ENCODE assay signal across 16 mouse cellular contexts in the genomic region with DNA sequence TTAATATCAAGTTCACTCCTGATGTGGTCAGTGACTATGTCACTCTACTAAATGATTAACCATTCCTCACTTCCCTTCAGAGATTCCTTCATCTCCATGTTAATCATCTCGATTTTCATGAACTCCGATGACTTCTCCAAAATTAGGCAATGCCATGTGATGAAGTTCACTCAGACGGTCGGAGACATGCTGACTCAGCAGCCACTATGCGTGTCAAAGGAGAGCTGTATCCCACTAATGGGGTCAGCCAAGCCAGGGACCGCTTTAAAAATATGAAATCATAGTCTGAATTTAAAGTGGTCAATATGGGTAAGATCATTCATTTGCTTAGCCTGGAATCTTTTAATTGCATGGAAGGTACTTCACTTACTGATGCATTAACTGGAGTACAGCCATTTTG. TPM values are rescaled to one million over a fixed set of nuclear protein-coding genes. Genes with fewer than 3 reads are reported as not detected.
"Had no signal": no experiment of that assay in that cellular context is flagged by ENCODE, and none has a peak within 500 bp of the region (broad histone marks: within the 10 kb centered on the region; RNA-seq: fewer than 3 reads in every experiment).

No protein-coding gene starts in this region.

- H3K9ac ChIP-seq: neural tube, embryonic 13.5 days; neural tube, embryonic 15.5 days; stomach, embryonic 15.5 days had no signal

- H3K4me3 ChIP-seq: neural tube, embryonic 13.5 days; neural tube, embryonic 15.5 days; stomach, embryonic 15.5 days had no signal

- H3K36me3 ChIP-seq: neural tube, embryonic 13.5 days; neural tube, embryonic 15.5 days; stomach, embryonic 15.5 days had no signal

- H3K4me2 ChIP-seq: neural tube, embryonic 13.5 days; neural tube, embryonic 15.5 days; stomach, embryonic 15.5 days had no signal

- H3K9me3 ChIP-seq: neural tube, embryonic 13.5 days; neural tube, embryonic 15.5 days; stomach, embryonic 15.5 days had no signal

- DNase-seq: retina, postnatal 1 day; right cerebral cortex, adult 18-20 months; right cerebral cortex, postnatal 14 days; right cerebral cortex, postnatal 4 days; spleen, adult 18-20 months; thymus, adult 18-20 months; thymus, adult 2 months; thymus, postnatal 14 days; thymus, postnatal 25 days; thymus, postnatal 36 days; thymus, postnatal 4 days had no signal

- H3K27me3 ChIP-seq: neural tube, embryonic 13.5 days; neural tube, embryonic 15.5 days; stomach, embryonic 15.5 days had no signal

- H3K4me1 ChIP-seq: neural tube, embryonic 15.5 days; stomach, embryonic 15.5 days had no signal

- H3K27ac ChIP-seq: neural tube, embryonic 13.5 days; neural tube, embryonic 15.5 days; stomach, embryonic 15.5 days; stomach, postnatal 0 days had no signal

RNA-seq across cellular contexts. Expression of a gene that starts 29.7 kb away (rescaled TPM):
- total RNA-seq: neutrophil, adult 5-6 weeks had no signal
